Mouse (Mus musculus) neural tube, embryonic 14.5 days (tissue): Measurements from ENCODE around the gene Gli2. TPM values are rescaled to one million over a fixed set of nuclear protein-coding genes. Genes with fewer than 3 reads are reported as not detected.
A peak's percentile ranks its signal among the peaks of the same experiment; 100 is the strongest.

Experiments
- ATAC-seq: fragments of 200-750 bp; cut with Nextera tagmentation; 2 replicates; pipeline ENCODE4 v1.8.0; 2017; ENCODE audit warnings: low read depth, mild to moderate bottlenecking, moderate TSS enrichment, moderate library complexity
- H3K27ac ChIP-seq: fragments of 300-500 bp; sonication (generic); 2 replicates; pipeline ENCODE4 v1.5.1; 2014; ENCODE audit warnings: low read depth, mild to moderate bottlenecking, control low read depth, low read length, moderate library complexity, mixed read lengths
- H3K27me3 ChIP-seq: fragments of 300-500 bp; sonication (generic); 2 replicates; pipeline ENCODE4 v1.6.1; 2014; ENCODE audit warnings: low read length; ENCODE audit not compliant: control insufficient read depth, insufficient read depth
- H3K36me3 ChIP-seq: fragments of 300-500 bp; sonication (generic); 2 replicates; pipeline ENCODE4 v1.6.1; 2014; ENCODE audit warnings: low read length, mixed read lengths; ENCODE audit not compliant: control insufficient read depth, insufficient read depth
- H3K4me1 ChIP-seq: fragments of 300-500 bp; sonication (generic); 2 replicates; pipeline ENCODE4 v1.6.1; 2014; ENCODE audit warnings: low read length; ENCODE audit not compliant: control insufficient read depth, insufficient read depth
- H3K4me2 ChIP-seq: fragments of 300-500 bp; sonication (generic); 2 replicates; pipeline ENCODE4 v1.6.1; 2014; ENCODE audit warnings: mild to moderate bottlenecking, low read depth, low read length, control low read depth
- H3K4me3 ChIP-seq: fragments of 300-500 bp; sonication (generic); 2 replicates; pipeline ENCODE4 v1.5.1; 2014; ENCODE audit warnings: low read depth, low read length, control low read depth, mixed read lengths
- H3K9ac ChIP-seq: fragments of 300-500 bp; sonication (generic); replicated peaks from 2 replicates; pipeline ENCODE4 v1.6.1; 2014; ENCODE audit warnings: low read depth, mild to moderate bottlenecking, control low read depth, low read length, mixed read lengths
- H3K9me3 ChIP-seq: fragments of 300-500 bp; sonication (generic); 2 replicates; pipeline ENCODE4 v1.6.1; 2016; ENCODE audit warnings: low read length; ENCODE audit not compliant: control insufficient read depth
- WGBS: fragments of 180-500 bp; shearing (Covaris S2); extraction: QIAGEN DNeasy Blood & Tissue Kit; methylation state at CpG from one replicate; pipeline ENCODE4 v1.1.7; 2014; 5-methylcytosine and 5-hydroxymethylcytosine counted together
- polyA plus RNA-seq: library from polyadenylated mRNA; unstranded; fragments of >200 nt; fragmentation: Nextera tagmentation; extraction: Ambion mirVana; gene quantifications from 2 replicates; pipeline ENCODE4 v1.2.1, GENCODE M21; 2014

Gli2 gene
- polyA plus RNA-seq, 1 experiment from 2014 or later, result 1.5 TPM

DNA sequence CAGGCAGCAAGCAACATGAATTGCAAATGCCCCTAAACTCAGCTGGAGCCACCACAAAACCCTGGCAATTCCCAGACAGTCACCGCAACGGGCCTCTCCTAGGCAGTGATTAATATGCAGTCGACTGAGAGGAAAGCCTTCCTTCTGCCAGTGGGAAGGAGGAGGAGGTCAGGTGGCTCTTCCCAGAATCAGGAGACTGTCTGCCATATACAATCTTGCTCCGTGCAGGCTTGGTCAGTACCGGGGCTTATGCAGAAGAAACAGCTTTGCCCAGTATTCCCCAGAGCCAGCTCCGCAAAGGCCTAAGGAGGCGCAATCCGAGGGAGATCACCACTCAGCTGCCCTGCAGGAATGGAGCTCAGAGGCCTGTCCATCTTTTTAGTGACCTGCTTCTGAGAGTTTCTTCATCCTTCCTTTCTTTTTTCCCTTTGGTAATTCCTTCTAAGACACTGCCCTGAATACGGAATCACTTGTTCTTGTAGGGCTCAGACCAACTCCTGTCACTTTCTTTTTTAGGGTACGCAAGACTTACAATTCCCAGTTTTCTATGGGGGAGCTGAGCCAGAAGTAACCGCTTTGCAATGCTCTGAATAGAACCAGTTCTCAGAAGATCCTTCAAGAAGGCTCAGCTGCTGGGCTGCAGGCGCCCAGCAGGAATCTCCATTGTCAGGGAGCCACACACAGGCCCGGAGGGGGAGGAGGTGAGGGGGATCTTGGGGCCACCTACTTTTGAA, 142.6 kb downstream of the Gli2 start:
- Histone ChIP-seq H3K27ac (no peak overlapping the region), H3K27me3 (no peaks in the 10 kb centered on the region), H3K9ac (no peak overlapping the region), H3K4me3 (no peak overlapping the region), H3K4me1 (peaks cover 8% of the 10 kb centered on the region; the same call in 1 of the 2 replicates), H3K36me3 (no peaks in the 10 kb centered on the region), H3K9me3 (no peaks in the 10 kb centered on the region), H3K4me2 (no peak overlapping the region)
- ATAC-seq, result peak; percentile 60; the same call in 1 of the 2 replicates
- WGBS, result 11% methylated on average over 13 of the region's 13 CpGs

DNA sequence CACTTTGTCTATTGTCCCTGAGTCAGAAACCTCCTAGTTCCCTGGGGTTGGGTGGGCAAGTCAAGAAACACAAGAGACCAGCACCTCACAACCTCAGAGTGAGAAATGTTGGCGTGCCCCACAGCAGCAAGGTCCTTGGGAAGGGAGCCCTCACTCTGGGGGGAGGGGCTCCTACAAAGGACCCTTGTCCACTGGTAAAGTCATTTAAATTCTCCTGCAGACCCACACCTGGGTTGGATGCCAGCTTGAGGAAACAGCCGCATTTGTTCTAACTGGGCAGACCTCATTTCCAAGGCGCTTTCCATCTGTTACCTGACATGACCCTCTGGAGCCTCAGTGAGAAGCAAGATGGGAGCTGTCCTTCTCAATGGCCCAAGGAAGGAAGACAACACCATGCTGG, 144.4 kb downstream of the Gli2 start:
- Histone ChIP-seq H3K9ac (no peak overlapping the region), H3K9me3 (no peaks in the 10 kb centered on the region), H3K36me3 (no peaks in the 10 kb centered on the region), H3K4me3 (no peak overlapping the region), H3K4me2 (no peak overlapping the region), H3K4me1 (peaks cover 17% of the 10 kb centered on the region), H3K27ac (no peak overlapping the region), H3K27me3 (no peaks in the 10 kb centered on the region)
- no peak for ATAC-seq
- WGBS, result 92% methylated on average over 3 of the region's 3 CpGs

DNA sequence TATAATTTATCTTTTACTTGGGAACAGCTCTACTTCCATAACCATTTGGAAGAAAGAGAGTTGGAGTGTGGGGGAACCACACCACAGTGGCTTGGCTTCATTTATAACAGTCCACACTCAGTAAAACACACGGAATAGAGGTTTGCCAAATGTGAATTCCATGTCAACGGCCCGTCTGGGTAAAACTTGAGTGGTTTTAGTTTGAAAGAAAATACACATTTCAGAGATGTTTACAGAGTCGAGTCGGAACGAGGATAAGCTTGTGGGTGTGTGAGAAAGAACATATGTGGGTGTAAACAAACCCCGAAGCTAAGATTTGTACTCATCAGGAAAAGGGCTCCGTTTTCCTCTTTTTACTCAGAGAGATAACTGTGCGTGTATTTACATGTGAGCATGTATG, 145.8 kb downstream of the Gli2 start:
- H3K36me3 ChIP-seq, result no peaks in the 10 kb centered on the region
- no peaks in the 10 kb centered on the region for H3K9me3 ChIP-seq
- H3K4me3 ChIP-seq, result no peak overlapping the region
- 85% methylated on average over 9 of the region's 9 CpGs for WGBS
- no peaks in the 10 kb centered on the region for H3K27me3 ChIP-seq
- H3K9ac ChIP-seq, result no peak overlapping the region
- no peak for ATAC-seq
- no peak overlapping the region for H3K4me2 ChIP-seq
- H3K4me1 ChIP-seq, result peaks cover 13% of the 10 kb centered on the region
- H3K27ac ChIP-seq, result no peak overlapping the region

DNA sequence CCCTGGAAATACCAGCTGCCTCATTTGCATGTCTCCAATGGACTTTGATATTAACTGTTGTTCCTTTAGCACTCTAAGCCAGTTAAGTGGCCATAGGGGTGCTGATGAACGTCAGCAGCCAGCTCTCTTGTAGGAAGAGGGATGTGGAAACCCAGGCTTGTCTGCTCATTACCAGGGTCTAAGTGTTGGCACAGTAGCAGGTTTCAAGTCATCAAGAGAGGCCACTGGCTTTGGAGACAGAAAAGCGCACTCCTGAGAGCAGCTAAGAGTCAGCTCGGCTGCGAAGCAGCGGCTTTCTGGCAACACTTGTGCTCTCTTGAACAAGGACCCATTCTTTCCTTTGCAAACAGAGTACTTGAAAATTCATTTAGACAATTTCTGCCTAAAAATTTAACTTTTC, 148.1 kb downstream of the Gli2 start:
- H3K9me3 ChIP-seq, result no peaks in the 10 kb centered on the region
- H3K4me2 ChIP-seq, result no peak overlapping the region
- H3K9ac ChIP-seq, result no peak overlapping the region
- WGBS, result 70% methylated on average over 5 of the region's 5 CpGs
- no peak for ATAC-seq
- H3K4me1 ChIP-seq, result peaks cover 14% of the 10 kb centered on the region
- H3K27me3 ChIP-seq, result no peaks in the 10 kb centered on the region
- H3K4me3 ChIP-seq, result no peak overlapping the region
- no peaks in the 10 kb centered on the region for H3K36me3 ChIP-seq
- H3K27ac ChIP-seq, result no peak overlapping the region

DNA sequence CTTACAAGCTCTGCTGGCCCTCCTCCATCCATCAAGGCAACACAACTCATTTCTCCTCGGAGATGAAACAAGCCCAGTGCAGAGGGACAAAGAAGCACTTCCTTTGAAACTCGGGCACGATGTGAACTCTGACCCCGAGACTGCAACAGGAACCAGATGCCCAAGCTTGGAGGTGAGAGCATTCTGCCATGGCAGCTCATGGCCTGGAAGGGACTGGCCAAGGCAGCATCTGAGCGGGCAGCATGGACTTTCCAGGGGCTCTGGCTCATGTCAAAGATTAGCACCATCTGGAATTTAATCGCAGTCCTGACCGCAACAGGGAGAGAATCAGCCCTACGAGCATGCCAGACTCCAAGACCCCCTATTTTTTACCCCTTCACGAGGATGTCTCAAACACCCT, 148.5 kb downstream of the Gli2 start:
- H3K9ac ChIP-seq, result no peak overlapping the region
- H3K4me3 ChIP-seq, result no peak overlapping the region
- H3K9me3 ChIP-seq, result no peaks in the 10 kb centered on the region
- H3K27ac ChIP-seq, result no peak overlapping the region
- H3K4me2 ChIP-seq, result no peak overlapping the region
- no peaks in the 10 kb centered on the region for H3K27me3 ChIP-seq
- WGBS, result 38% methylated on average over 9 of the region's 9 CpGs
- peaks cover 14% of the 10 kb centered on the region for H3K4me1 ChIP-seq
- no peaks in the 10 kb centered on the region for H3K36me3 ChIP-seq
- no peak for ATAC-seq

DNA sequence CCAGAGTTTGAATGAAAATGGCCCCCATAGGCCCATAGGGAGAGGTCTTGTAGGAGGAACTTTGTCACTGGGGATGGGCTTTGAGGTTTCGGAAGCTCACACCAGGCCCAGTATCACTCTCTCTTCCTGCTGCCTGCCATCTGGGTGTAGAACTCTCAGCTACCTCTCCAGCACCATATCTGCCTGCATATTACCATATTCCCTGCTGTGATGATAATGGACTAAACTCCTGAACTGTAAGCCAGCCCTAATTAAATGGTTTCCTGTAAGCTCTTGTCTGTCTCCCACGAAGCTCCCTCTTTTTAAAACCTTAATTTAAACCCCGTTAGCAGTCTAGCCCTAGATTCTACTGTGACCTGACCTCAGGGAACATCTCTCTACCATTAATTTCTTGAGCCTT, 149.0 kb downstream of the Gli2 start:
- Histone ChIP-seq H3K9ac (no peak overlapping the region), H3K27me3 (no peaks in the 10 kb centered on the region), H3K9me3 (no peaks in the 10 kb centered on the region), H3K4me1 (peaks cover 14% of the 10 kb centered on the region), H3K27ac (no peak overlapping the region), H3K36me3 (no peaks in the 10 kb centered on the region), H3K4me2 (no peak overlapping the region), H3K4me3 (no peak overlapping the region)
- peak; percentile 19; the same call in 1 of the 2 replicates for ATAC-seq
- WGBS, result 38% methylated on average over 3 of the region's 3 CpGs

DNA sequence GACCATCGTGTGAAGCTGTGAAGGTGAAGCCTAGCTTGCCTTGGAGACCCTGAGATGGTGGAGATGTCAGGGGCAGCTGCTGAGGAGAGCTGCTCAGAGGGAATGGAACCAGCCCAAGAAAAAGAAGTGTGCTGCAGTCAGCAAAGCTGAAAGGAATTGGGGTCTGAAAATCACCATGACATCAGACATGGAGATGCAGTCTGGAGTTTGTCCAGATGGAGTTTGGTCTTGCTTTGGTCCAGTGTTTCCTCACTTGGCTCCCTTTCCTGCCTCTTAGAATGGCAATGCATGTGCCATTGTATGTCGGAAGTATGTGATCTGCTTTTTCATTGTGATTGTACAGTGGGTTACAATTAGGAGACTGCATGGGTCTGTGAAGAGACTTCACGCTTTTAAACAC, 149.7 kb downstream of the Gli2 start:
- Histone ChIP-seq H3K36me3 (no peaks in the 10 kb centered on the region), H3K4me2 (no peak overlapping the region), H3K4me1 (peaks cover 14% of the 10 kb centered on the region), H3K9ac (no peak overlapping the region), H3K9me3 (no peaks in the 10 kb centered on the region), H3K27me3 (no peaks in the 10 kb centered on the region), H3K4me3 (no peak overlapping the region), H3K27ac (no peak overlapping the region)
- 86% methylated on average over 3 of the region's 3 CpGs for WGBS
- ATAC-seq, result no peak

DNA sequence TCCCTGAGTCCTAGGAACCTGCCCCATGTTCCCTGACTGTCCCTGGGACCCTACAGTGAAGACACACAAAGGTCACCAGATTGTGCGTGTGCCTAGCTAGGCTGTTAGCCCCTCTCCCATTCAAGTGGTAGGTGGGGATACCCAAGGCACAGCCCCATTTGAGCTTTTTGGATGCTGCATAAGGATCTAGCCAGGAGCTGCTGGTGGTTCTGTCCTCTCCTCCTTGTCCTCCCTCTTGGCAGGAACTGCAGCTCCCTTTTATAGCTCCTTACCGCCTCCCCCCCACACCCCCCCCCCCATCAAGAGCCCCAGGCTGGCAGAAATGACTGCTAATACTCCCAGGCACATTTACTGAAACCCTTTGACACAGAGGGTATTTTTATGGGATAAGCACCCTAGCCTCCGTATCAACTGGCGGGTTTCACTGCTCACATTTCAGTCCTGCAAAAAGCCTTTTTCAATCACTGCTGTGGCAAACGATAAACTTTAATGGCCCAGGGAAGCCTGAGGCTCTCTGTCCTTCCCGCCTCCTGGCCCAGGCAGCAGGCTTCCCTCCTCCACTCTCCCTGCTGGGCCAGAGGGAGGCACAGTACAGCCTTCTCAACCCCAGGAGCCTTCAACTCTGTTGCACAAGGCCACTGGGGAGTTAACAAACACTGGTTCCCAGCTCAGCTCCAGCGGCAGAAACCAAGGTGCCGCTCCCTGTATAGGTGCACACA, 151.4 kb downstream of the Gli2 start:
- Histone ChIP-seq H3K4me1 (peaks cover 14% of the 10 kb centered on the region), H3K9me3 (no peaks in the 10 kb centered on the region), H3K4me3 (no peak overlapping the region), H3K27me3 (no peaks in the 10 kb centered on the region), H3K9ac (no peak overlapping the region), H3K27ac (peak overlapping the region; percentile 22; the same call in 1 of the 2 replicates), H3K36me3 (no peaks in the 10 kb centered on the region), H3K4me2 (no peak overlapping the region)
- peak; percentile 71 for ATAC-seq
- 17% methylated on average over 7 of the region's 8 CpGs for WGBS

DNA sequence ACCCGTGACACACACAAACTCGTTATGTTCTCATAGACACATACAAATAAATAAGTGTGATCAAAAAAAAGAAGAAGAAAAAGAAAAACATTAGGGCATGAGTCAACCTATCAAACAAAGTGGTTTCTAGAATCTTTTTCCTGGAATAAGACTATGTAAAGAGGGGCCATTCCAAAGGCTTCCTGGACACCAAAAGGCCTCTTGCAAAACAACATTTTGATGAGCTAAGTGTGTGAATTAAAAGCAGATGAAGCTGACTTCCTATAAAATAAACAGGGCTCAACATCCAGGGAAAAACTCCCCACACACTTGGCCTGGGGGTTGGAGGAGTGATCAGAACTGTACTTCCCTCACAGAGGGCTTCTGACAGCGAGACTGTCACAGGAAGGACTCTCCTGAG, 155.1 kb downstream of the Gli2 start:
- Histone ChIP-seq H3K9me3 (no peaks in the 10 kb centered on the region), H3K4me1 (peaks cover 5% of the 10 kb centered on the region; the same call in 1 of the 2 replicates), H3K4me2 (no peak overlapping the region), H3K27ac (no peak overlapping the region), H3K4me3 (no peak overlapping the region), H3K27me3 (no peaks in the 10 kb centered on the region), H3K36me3 (no peaks in the 10 kb centered on the region), H3K9ac (no peak overlapping the region)
- WGBS, result 89% methylated on average over 3 of the region's 3 CpGs
- ATAC-seq, result no peak
